Mouse (Mus musculus): Measurements from ENCODE around the gene Aff3. TPM values are rescaled to one million over a fixed set of nuclear protein-coding genes. Genes with fewer than 3 reads are reported as not detected.

Gene Aff3
- total and polyA plus RNA-seq, 3 experiments: 1.4 to 3.1 (median 2.4) TPM

GRCm38 (mm10) chr1:38199669-38200635 is 464.8 kb downstream of the Aff3 start:
- peak overlapping the region; percentile 70 for H3K27ac ChIP-seq
- H3K79me2 ChIP-seq (replicated peaks; ENCODE audit: control insufficient read depth, insufficient read depth, low read length): no peaks in the 10 kb centered on the region
- H3K4me3 ChIP-seq: no peak overlapping the region
- no peaks in the 10 kb centered on the region for H3K36me3 ChIP-seq (ENCODE audit: control insufficient read depth, insufficient read depth, low read length)
- TF ChIP-seq EP300 (IDR thresholded peaks at IDR 0.05; ENCODE audit: insufficient read depth, low read depth, low read length): no peak
- TF ChIP-seq CTCF (IDR thresholded peaks at IDR 0.05): no peak
- TF ChIP-seq POLR2A (IDR thresholded peaks at IDR 0.05; ENCODE audit: insufficient read depth, low read depth, low read length): no peak
- no peaks in the 10 kb centered on the region for H3K27me3 ChIP-seq (ENCODE audit: control insufficient read depth, insufficient read depth, low read length)
- peak; percentile 38 to 65 for DNase-seq
- WGBS: 60% methylated on average over 17 of the region's 17 CpGs
- no peak overlapping the region for H3K9ac ChIP-seq (ENCODE audit: low read depth, low read length)
- intact Hi-C loops (cut with DNase I): loop anchor here (5.0 kb wide), 2 partner anchors 42 to 107 kb away; no protein-coding TSS in a partner anchor
- no peaks in the 10 kb centered on the region; the same call in 1 of the 2 replicates for H3K4me1 ChIP-seq (ENCODE audit: control insufficient read depth, insufficient read depth, low read length)

GRCm38 (mm10) chr1:38198393-38199029 is 466.2 kb downstream of the Aff3 start:
- Histone ChIP-seq H3K4me1 (ENCODE audit: control insufficient read depth, insufficient read depth, low read length) (no peaks in the 10 kb centered on the region; the same call in 1 of the 2 replicates), H3K79me2 (replicated peaks; ENCODE audit: control insufficient read depth, insufficient read depth, low read length) (no peaks in the 10 kb centered on the region), H3K4me3 (no peak overlapping the region), H3K9ac (ENCODE audit: low read depth, low read length) (no peak overlapping the region), H3K36me3 (ENCODE audit: control insufficient read depth, insufficient read depth, low read length) (no peaks in the 10 kb centered on the region), H3K27ac (no peak overlapping the region), H3K27me3 (ENCODE audit: control insufficient read depth, insufficient read depth, low read length) (no peaks in the 10 kb centered on the region)
- DNase-seq: no peak
- intact Hi-C loops (cut with DNase I): no loop called here
- 91% methylated on average over 15 of the region's 15 CpGs for WGBS
- TF ChIP-seq CTCF (IDR thresholded peaks at IDR 0.05) (no peak), EP300 (IDR thresholded peaks at IDR 0.05; ENCODE audit: insufficient read depth, low read depth, low read length) (no peak), POLR2A (IDR thresholded peaks at IDR 0.05; ENCODE audit: insufficient read depth, low read depth, low read length) (no peak)

- no peaks in the 10 kb centered on the region for H3K36me3 ChIP-seq (ENCODE audit: control insufficient read depth, insufficient read depth, low read length)
- no peak overlapping the region for H3K9ac ChIP-seq (ENCODE audit: low read depth, low read length)
- no peaks in the 10 kb centered on the region; the same call in 1 of the 2 replicates for H3K4me1 ChIP-seq (ENCODE audit: control insufficient read depth, insufficient read depth, low read length)
- no peaks in the 10 kb centered on the region for H3K27me3 ChIP-seq (ENCODE audit: control insufficient read depth, insufficient read depth, low read length)
- H3K4me3 ChIP-seq: no peak overlapping the region
- no peak overlapping the region for H3K27ac ChIP-seq
- TF ChIP-seq EP300 (IDR thresholded peaks at IDR 0.05; ENCODE audit: insufficient read depth, low read depth, low read length): no peak
- intact Hi-C loops (cut with DNase I): no loop called here
- no peak for DNase-seq
- WGBS: 91% methylated on average over 8 of the region's 8 CpGs
- H3K79me2 ChIP-seq (replicated peaks; ENCODE audit: control insufficient read depth, insufficient read depth, low read length): no peaks in the 10 kb centered on the region
Measured at GRCm38 (mm10) chr1:38197145-38197682, 467.5 kb downstream of the Aff3 start.

- Histone ChIP-seq H3K27ac (no peak overlapping the region), H3K36me3 (ENCODE audit: control insufficient read depth, insufficient read depth, low read length) (no peaks in the 10 kb centered on the region), H3K9ac (ENCODE audit: low read depth, low read length) (no peak overlapping the region), H3K4me1 (ENCODE audit: control insufficient read depth, insufficient read depth, low read length) (no peaks in the 10 kb centered on the region; the same call in 1 of the 2 replicates), H3K27me3 (ENCODE audit: control insufficient read depth, insufficient read depth, low read length) (no peaks in the 10 kb centered on the region), H3K79me2 (replicated peaks; ENCODE audit: control insufficient read depth, insufficient read depth, low read length) (no peaks in the 10 kb centered on the region), H3K4me3 (no peak overlapping the region)
- 83% methylated on average over 3 of the region's 3 CpGs for WGBS
- TF ChIP-seq CTCF (IDR thresholded peaks at IDR 0.05) (no peak), EP300 (IDR thresholded peaks at IDR 0.05; ENCODE audit: insufficient read depth, low read depth, low read length) (no peak), POLR2A (IDR thresholded peaks at IDR 0.05; ENCODE audit: insufficient read depth, low read depth, low read length) (no peak)
- no peak for DNase-seq
- intact Hi-C loops (cut with DNase I): no loop called here
Measured at GRCm38 (mm10) chr1:38195721-38196120, 469.0 kb downstream of the Aff3 start.

GRCm38 (mm10) chr1:38186227-38186545 is 478.6 kb downstream of the Aff3 start:
- intact Hi-C loops (cut with DNase I): loop anchor here (5.0 to 10.0 kb wide), 3 partner anchors 139 to 1341 kb away; no protein-coding TSS in a partner anchor
- Histone ChIP-seq H3K9ac (ENCODE audit: low read depth, low read length) (no peak overlapping the region), H3K79me2 (replicated peaks; ENCODE audit: control insufficient read depth, insufficient read depth, low read length) (no peaks in the 10 kb centered on the region), H3K27me3 (ENCODE audit: control insufficient read depth, insufficient read depth, low read length) (no peaks in the 10 kb centered on the region), H3K4me3 (no peak overlapping the region), H3K36me3 (ENCODE audit: control insufficient read depth, insufficient read depth, low read length) (no peaks in the 10 kb centered on the region), H3K27ac (no peak overlapping the region), H3K4me1 (ENCODE audit: control insufficient read depth, insufficient read depth, low read length) (no peaks in the 10 kb centered on the region)
- DNase-seq: no peak
- 94% methylated on average over 5 of the region's 5 CpGs for WGBS
- TF ChIP-seq POLR2A (IDR thresholded peaks at IDR 0.05; ENCODE audit: insufficient read depth, low read depth, low read length): no peak
- no peak for TF ChIP-seq CTCF (IDR thresholded peaks at IDR 0.05)
- no peak for TF ChIP-seq EP300 (IDR thresholded peaks at IDR 0.05; ENCODE audit: insufficient read depth, low read depth, low read length)
